Mouse (Mus musculus) adrenal gland, postnatal 36 days (tissue): Measurements from ENCODE around the gene Dhx29. TPM values are rescaled to one million over a fixed set of nuclear protein-coding genes. Genes with fewer than 3 reads are reported as not detected.
"Not testable (repeated sequence)": the region's sequence is repeated elsewhere in the genome, so short reads cannot be mapped to it uniquely, and the experiment has no call there.

Source experiments
- DNase-seq, 2 experiments: peaks; one replicate each; pipeline ENCODE4 v3.0.0; 2021; ENCODE audit warnings: mixed read lengths in 1 of 2
- total RNA-seq, 2 experiments: library from RNA; stranded (reverse); gene quantifications; 2 replicates each; pipeline ENCODE4 v1.2.3; 2021

The Dhx29 gene
- total RNA-seq, 2 experiments from 2014 or later, result 16.2 to 20.7 TPM

DNA sequence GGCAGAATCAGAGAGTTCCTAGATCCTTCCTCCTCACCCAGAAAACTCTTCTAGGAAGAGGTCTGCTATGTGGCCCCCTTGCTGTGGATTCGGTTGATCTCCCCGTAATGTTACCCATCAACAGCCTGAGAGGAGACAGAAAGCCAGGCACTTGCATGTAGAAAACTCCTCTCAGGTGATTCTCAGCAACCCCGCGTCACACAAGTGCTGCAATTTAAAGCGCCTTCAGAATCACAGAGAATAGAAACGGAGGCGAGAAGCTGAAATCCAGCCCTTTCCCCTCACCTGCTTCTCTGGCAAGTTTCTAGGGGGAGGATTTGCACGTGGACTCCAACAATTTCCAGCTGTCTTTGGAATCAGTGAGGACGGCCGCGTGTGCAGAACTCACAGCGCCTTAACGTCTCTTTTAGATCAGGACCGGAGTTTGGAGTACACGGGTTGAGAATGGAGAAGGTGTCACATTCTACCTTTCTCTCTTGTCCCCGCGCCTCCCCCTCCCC, 59.2 kb downstream of the Dhx29 start:
- no peak for DNase-seq

DNA sequence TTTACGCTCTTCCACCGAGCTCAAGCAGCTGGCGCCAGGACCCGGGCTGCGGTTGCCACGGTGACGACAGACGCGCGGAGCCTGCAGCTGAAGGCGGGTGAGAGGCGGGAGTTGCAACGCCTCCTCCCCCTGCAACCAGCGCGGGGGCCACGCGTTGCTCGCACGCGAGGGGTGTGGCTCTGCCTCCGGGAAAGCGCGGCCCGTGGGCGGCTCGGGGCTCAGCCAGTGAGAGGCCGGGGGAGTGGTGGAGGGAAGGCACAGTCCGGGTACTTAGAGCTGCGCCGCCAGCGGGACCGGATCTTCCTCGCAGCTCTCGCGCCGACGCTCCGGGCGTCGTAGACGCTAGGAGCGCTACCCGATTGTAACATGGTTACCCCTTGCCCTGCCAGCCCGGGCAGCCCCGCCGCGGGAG, 60.3 kb downstream of the Dhx29 start, which contains the start of gene Ccno:
TSS of gene Ccno (plus strand) at position 271 of the 412 bp plus-strand sequence.
- peak; percentile 98 to 99 for DNase-seq

DNA sequence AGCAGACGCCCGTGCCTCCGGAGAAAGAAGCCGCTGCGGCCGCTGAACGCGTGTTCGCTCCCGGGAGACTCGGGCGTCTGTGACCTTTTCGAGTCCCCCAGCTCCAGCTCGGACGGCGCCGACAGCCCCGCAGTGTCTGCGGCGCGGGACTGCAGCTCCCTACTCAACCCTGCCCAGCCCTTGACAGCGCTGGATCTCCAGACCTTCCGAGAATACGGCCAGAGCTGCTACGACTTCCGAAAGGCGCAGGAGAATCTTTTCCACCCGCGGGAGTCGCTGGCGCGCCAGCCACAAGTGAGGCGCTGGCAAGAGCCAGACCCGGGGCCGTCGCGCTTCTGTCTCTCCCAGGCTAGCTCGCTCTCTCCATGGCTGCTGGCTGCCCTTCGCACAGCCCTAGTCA, 60.7 kb downstream of the Dhx29 start:
- no peak for DNase-seq

DNA sequence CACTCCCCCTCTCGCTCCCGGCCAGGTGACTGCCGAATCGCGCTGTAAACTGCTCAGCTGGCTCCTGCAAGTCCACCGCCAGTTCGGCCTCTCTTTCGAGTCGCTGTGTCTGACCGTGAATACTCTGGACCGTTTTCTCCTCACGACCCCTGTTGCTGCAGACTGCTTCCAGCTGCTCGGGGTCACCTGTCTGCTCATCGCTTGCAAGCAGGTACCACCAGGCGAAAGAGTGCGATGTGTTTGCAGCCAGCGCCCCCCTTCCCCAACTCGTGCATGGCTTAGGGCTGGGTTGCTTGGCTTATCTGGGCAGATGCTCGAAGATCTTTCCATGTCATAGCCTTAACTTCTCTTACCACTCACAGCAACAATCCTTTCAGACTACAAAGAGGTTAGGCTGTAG, 61.6 kb downstream of the Dhx29 start:
- no peak for DNase-seq

DNA sequence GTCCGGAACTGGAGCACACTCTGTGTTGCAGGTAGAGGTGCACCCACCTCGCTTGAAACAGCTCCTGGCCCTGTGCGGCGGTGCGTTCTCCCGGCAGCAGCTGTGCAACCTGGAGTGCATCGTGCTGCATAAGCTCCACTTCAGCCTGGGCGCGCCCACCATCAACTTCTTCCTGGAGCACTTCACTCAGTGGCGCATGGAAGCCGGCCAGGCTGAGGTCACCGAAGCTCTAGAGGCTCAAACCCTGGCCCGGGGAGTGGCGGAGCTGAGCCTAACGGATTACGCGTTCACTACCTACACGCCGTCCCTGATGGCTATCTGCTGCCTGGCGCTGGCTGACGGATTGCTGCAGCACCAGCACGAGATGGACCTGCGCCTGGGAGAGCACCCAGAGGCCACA, 62.3 kb downstream of the Dhx29 start:
- no peak for DNase-seq

DNA sequence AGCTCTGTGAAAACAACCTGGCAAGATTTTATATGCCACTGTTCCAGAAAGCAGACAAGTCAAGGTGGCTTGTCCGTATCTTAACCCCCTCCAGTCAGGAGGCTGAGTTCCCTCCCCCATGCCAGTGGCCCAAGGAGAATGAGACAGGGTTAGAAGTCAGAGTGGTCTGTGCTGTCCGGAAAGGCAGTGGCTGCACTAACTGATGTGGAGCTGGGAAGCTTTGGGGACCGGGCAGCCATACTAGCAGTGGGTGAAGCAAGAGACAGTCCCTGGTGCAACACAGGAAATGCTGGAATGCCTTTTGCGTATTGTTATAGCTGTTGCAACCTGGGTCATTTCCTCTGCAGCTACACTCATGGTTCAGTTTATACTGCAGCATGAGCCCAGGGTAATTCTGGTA, 63.1 kb downstream of the Dhx29 start:
- DNase-seq, result no peak

DNA sequence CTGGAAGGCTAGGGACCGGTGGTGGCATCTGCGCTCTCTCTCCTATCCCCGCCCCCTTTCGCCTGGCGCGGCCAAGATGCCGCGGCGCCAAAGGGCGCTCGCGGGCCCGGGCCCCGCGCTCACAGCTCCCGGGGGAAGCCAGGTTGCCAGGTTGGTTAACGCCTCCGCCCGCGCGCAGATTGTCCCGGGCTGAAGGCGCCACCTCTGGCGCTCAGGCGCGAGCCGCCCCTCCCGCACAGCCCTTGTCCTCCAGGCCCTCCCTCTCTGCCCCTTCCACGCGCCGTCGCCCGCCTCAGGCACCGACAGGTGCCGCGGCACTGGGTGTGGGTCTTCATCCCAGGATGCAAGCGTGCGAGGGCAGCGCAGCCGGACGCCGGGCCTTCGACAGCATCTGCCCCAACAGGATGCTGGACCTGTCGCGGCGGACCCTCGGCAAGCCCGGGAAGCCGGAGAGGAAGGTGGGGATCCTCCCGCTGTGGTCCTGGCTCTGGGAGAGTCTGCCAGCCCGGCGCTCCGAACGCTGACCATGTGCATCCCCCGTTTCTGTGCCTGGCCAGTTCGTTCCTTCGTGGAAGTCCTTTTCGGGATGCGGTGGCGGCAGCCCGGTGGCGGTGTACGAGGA, 66.4 kb downstream of the Dhx29 start, which contains the start of gene Mcidas:
TSS of gene Mcidas (plus strand) at position 315 of the 622 bp plus-strand sequence.
- DNase-seq, result peak; percentile 24 to 32

DNA sequence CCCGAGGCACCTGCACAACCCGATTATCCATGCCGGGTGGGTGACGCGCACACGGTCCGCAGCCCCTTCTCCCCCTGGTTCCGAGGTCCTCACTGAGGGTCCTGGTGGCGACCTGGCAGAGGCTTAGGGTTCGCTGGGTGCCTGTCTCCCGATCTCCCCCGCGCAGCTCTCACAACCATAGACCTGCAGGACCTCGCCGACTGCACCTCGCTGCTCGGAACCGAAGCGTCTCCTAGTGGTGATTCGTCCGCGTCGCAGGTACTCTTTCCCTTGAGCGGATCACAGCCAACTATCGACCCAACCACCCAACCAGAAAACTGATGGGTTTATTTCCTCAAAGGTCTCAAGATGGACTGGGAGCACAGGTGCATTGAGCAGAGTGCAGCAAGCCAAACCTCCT, 66.9 kb downstream of the Dhx29 start:
- DNase-seq, result peak; percentile 65 to 70

DNA sequence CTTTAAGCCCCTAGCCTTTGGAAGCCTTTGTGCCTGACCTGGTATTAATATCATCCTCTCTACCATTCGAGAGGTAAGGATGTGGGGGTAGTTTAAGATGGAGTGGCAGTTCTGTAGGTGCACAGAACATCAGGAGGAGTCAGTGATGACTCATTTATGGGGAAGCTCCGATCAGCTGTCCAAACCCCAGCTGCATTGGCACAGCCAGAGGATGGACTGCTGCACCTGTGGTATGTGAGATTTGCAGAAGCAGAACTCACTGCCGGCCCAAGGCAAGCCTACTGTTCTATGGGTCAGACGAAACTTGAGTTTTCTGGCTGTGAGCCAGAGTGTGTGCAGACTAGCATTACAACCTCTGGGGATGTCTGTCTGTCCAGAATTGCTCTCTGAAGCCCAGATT, 69.2 kb downstream of the Dhx29 start:
- no peak for DNase-seq

DNA sequence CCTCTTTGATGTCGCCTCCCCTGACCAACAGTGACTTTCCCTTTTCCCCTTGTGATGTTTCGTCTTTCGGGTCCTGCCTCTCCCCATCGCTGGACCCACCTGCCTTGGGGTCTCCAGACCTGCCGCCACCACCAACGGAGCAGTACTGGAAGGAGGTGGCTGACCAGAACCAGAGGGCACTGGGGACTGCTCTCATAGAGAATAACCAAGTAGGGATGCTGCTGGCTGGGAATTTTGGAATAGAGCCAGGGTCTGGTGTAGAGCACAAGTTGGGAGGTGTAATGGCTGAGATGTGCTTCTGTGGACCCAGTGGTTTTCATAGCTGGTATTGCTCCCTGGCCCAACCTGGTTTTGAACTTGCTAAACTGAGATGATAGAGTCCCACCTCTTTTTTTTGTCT, 70.1 kb downstream of the Dhx29 start:
- no peak for DNase-seq

DNA sequence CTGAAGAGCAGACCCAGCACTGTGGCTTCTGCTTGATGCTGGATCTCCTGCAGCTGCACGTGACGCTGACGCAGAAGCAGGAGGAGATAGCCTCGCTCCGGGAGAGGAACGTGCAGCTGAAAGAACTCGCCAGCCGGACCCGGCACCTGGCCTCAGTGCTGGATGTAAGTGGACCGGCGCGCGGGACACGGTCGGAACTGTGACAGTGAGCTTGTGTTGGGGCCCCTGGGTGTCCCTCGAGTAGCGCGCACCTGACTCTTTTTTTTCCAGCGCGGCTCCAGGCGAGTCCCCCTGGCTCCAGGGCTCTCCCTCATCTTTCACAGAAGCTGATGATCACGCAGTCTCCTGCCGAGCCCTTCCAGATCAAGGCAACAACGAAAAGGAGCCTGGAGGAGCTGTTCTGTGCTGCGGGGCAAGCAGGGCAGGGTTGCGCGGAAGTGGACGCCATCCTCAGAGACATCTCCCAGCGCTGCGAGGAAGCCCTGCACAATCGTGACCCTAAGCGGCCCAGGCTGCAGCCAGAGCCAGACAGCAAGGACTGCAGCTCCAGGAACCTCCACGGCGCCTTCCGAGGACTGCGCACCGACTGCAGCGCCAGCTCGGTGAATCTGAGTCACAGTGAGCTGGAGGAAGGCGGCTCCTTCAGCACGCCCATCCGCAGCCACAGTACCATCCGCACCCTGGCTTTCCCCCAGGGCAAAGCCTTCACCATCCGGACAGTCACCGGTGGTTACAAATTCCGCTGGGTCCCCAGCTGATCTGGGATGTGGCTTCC, 71.4 kb downstream of the Dhx29 start:
- peak; percentile 59 to 62 for DNase-seq

DNA sequence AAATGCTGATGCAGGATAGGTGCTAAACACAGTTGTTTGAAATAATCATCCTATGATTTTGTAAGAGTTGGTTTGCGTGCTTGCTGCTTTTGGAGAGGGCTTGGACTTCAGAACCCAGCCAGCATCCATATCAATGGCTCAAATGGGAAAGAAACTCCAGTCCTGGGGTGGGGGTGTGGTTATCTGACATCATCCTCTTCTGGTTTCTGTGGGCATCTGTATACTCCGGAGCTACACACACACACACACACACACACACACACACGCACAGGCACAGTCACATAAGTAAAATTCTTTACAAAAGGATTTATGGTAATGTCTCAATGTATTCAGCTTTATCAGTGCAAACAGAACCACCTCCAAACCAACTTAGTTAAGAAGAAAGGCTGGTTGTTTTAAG, 72.8 kb downstream of the Dhx29 start:
- no peak for DNase-seq

DNA sequence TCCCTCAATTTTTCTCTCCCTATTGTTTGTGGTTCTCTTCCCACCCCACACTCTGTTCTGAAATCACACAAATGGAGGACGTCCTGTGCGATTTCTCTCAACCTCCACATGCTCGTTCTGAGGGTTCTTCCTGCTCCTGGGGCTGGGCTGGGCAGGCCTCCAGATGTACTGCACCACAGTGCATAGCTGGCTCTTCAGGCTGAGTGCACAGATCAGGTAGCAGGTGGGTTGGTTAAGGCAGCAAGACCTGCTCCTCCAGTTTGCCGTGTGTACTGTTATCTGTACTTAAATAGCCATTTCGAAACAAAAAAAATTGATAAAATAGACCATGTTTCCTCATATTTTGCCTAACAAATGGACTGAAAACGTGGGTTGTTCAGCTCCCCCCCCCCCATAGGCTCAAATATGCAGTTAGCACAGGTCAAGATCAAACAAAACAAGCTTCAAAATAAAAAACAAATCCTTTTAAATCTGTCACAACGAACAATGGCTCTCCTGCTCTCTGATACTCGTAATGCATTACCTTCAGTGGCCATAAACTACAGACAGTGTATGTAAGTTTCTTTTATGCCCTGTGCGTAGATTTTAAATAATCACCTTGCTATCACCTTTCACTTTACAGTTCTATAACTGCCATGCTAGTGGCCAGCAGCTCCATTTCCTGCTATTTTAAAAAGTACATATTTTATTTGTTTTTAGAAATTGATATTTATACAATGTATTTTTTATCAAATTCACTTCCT, 73.5 kb downstream of the Dhx29 start:
- DNase-seq, result no peak

DNA sequence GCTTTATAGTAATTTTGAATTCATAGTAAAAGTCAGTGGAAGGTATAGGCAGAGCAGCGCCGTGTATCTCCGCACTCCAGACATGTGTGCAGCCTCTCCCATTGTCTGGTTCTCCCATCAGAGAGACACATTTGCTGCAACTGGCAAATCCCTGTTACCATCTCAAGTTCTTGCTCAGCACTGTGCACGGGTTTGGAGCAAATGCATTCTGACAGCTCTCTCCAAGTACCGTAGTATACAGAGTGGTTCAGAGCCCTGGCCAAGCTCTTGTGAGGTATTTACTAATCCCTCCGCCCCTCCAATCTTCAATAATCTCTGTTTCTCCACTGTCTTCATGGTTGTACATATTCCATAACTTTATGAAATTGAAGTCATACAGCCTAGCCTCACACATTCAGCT, 85.4 kb downstream of the Dhx29 start:
- no peak for DNase-seq

DNA sequence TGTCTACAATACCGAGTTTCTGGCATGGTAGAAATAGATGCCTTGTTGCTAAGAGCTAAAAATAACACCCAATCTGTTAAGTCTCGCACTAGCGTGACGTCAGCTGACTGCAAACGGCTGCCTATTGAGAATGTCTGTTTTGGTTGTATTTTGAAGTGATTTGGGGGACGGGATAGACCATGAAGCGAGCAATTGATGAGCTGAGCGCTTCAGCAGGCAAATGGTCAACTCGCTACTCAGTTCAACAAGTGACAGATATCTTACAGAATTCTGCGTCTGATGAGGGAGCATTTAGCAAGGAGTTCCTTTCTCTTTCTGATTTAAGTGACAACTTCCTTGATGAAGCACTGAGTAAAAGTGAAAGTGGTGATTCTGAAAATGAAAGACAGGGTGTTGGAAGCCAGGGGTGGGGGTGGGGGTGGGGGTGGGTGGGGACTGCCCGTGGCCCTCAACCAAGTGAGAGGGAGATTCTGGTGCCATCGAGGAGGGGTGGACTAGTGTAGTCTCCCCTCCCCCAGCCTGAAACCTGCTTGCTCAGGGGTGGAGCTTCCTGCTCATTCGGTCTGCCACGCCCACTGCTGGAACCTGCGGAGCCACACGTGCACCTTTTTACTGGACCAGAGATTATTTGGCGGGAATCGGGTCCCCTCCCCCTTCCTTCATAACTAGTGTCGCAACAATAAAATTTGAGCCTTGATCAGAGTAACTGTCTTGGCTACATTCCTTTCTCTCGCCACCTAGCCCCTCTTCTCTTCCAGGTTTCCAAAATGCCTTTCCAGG, 86.1 kb downstream of the Dhx29 start:
- DNase-seq, result not testable (repeated sequence)

Other genes starting within 250 kb of the Dhx29 start
- gene Plpp1, start 126.7 kb upstream of the Dhx29 start, total RNA-seq, result 100 to 1,000 TPM; 253 to 287 TPM
- 10 to 100 TPM; 41.6 to 47.6 TPM for gene Mtrex, start 56 bp upstream of the Dhx29 start, total RNA-seq
- under 1 TPM; 0.70 to 0.92 TPM for gene Ccno, start 60.3 kb downstream of the Dhx29 start, total RNA-seq
- gene Mcidas, start 66.4 kb downstream of the Dhx29 start, total RNA-seq, result not detected
- not detected for gene Cdc20b, start 107.7 kb downstream of the Dhx29 start, total RNA-seq
- gene Gpx8, start 119.0 kb downstream of the Dhx29 start, total RNA-seq, result 100 to 1,000 TPM; 101 to 120 TPM
- under 1 TPM; 0.73 to 0.99 TPM for gene Gzma, start 173.5 kb downstream of the Dhx29 start, total RNA-seq